Mouse (Mus musculus) layer of hippocampus, adult 9-11 months (tissue): Measurements from ENCODE around the gene Ikbke.
"Not testable (repeated sequence)": the region's sequence is repeated elsewhere in the genome, so short reads cannot be mapped to it uniquely, and the experiment has no call there.

Source experiments
- DNase-seq: peaks from one replicate; pipeline ENCODE4 v3.0.0; 2022

The Ikbke gene

GRCm38 (mm10) chr1:131279456-131279776, at the start of gene Ikbke:
Ikbke (minus strand) TSS chr1:131279606.
- DNase-seq = no peak

- not testable (repeated sequence) for DNase-seq
These were observed 49.7 kb upstream of the Ikbke start for GRCm38 (mm10) chr1:131329093-131329492.

- DNase-seq = no peak
These were observed 47.8 kb upstream of the Ikbke start for GRCm38 (mm10) chr1:131327167-131327566.

- DNase-seq = no peak
These were observed 45.5 kb upstream of the Ikbke start for GRCm38 (mm10) chr1:131324816-131325463.

- DNase-seq = no peak
These were observed 40.4 kb upstream of the Ikbke start for GRCm38 (mm10) chr1:131319598-131320330.

- no peak for DNase-seq
These were observed 39.0 kb upstream of the Ikbke start for GRCm38 (mm10) chr1:131318397-131318796.

- no peak for DNase-seq
These were observed 38.2 kb upstream of the Ikbke start for GRCm38 (mm10) chr1:131317625-131318024.

GRCm38 (mm10) chr1:131311284-131311683, 31.9 kb upstream of the Ikbke start:
- DNase-seq = no peak

GRCm38 (mm10) chr1:131310237-131310818, 30.9 kb upstream of the Ikbke start:
- no peak for DNase-seq

GRCm38 (mm10) chr1:131300750-131301149, 21.3 kb upstream of the Ikbke start:
- DNase-seq = no peak

- DNase-seq = peak; percentile 28
These were observed 20.4 kb upstream of the Ikbke start for GRCm38 (mm10) chr1:131299788-131300187.

GRCm38 (mm10) chr1:131299240-131299639, 19.8 kb upstream of the Ikbke start:
- DNase-seq = no peak

GRCm38 (mm10) chr1:131298171-131298570, 18.8 kb upstream of the Ikbke start:
- DNase-seq = no peak

GRCm38 (mm10) chr1:131296726-131297125, 17.3 kb upstream of the Ikbke start:
- no peak for DNase-seq

- no peak for DNase-seq
These were observed 15.8 kb upstream of the Ikbke start for GRCm38 (mm10) chr1:131295200-131295599.

GRCm38 (mm10) chr1:131293922-131294250, 14.5 kb upstream of the Ikbke start:
- DNase-seq = peak; percentile 71

GRCm38 (mm10) chr1:131293221-131293921, 14.0 kb upstream of the Ikbke start:
- DNase-seq = no peak

GRCm38 (mm10) chr1:131290648-131291047, 11.2 kb upstream of the Ikbke start:
- peak; percentile 39 for DNase-seq

GRCm38 (mm10) chr1:131288938-131289337, 9.5 kb upstream of the Ikbke start:
- DNase-seq = no peak

- no peak for DNase-seq
These were observed 7.9 kb upstream of the Ikbke start for GRCm38 (mm10) chr1:131287267-131287666.

- DNase-seq = no peak
These were observed 7.4 kb upstream of the Ikbke start for GRCm38 (mm10) chr1:131286803-131287202.

- no peak for DNase-seq
These were observed 5.2 kb upstream of the Ikbke start for GRCm38 (mm10) chr1:131284616-131285015.

GRCm38 (mm10) chr1:131284167-131284566, 4.8 kb upstream of the Ikbke start:
- no peak for DNase-seq

GRCm38 (mm10) chr1:131281731-131282130, 2.3 kb upstream of the Ikbke start:
- DNase-seq = no peak
